Mouse (Mus musculus) cortical plate, adult 2 months (tissue): ENCODE data around the gene Ski.
A peak's percentile ranks its signal among the peaks of the same experiment; 100 is the strongest.

Source experiments
- CTCF ChIP-seq: fragments of 200-500 bp; IDR thresholded peaks from 2 replicates; pipeline ENCODE4 v1.5.1; 2011; ENCODE audit warnings: mild to moderate bottlenecking, control low read depth, low read length; ENCODE audit not compliant: insufficient read depth; ENCODE audit errors: extremely low read depth
- POLR2A ChIP-seq: fragments of 200-500 bp; IDR thresholded peaks from 2 replicates; pipeline ENCODE4 v1.6.1; 2011; ENCODE audit warnings: mild to moderate bottlenecking, low read length, control low read depth; ENCODE audit not compliant: insufficient read depth; ENCODE audit errors: extremely low read depth

DNA sequence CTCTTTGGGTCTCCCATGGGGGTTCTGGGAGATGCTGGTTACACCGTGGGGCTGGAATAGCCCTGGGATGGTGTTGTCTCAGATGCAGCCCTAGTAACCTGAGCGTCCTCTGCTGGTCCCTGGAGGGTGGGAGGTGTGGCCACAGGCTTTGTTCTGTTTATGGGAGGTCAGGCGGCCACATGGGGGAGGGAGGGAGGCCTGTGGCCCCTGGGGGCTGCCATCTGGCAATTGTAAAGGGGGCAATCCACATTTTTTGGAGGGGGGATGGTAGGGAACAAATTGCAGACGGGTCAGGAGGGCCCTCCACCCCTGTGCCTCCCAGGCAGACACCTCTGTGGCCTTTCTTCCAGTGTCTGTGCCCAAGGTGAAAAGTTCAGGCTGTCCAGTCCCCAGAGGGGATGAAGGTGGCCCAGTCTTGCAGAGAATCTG lies 32.7 kb downstream of the Ski start:
- TF ChIP-seq CTCF, result 0 out of 2 replicates have a peak, but pooled peaks have one; percentile 26
- TF ChIP-seq POLR2A, result no peak
